ENCODE assay signal across 8 mouse cellular contexts in genomic region chr5:143817116-143817930, GRCm38 (mm10). TPM values are rescaled to one million over a fixed set of nuclear protein-coding genes. Genes with fewer than 3 reads are reported as not detected.
DNase-seq lines count a peak whose midpoint lies in the region; ATAC-seq and TF ChIP-seq lines count a peak whose summit lies in the region.

Gene Eif2ak1 (plus strand): TSS chr5:143817788.

- H3K4me1 ChIP-seq in erythroblast, embryonic 14.5 days (ENCODE audit: control insufficient read depth), result peaks cover 53% of the 10 kb centered on the region
- peaks cover 7% of the 10 kb centered on the region; the same call in 1 of the 2 replicates for H3K4me1 ChIP-seq in heart, embryonic 11.5 days (ENCODE audit: control insufficient read depth, insufficient read depth, low read length)
- H3K4me1 ChIP-seq in kidney, embryonic 16.5 days (ENCODE audit: insufficient read depth, low read length), result peaks cover 11% of the 10 kb centered on the region
- peaks cover 9% of the 10 kb centered on the region for H3K4me1 ChIP-seq in liver, adult 2 months (ENCODE audit: control insufficient read depth, insufficient read depth, low read length)

- H3K79me2 ChIP-seq in C2C12 (ENCODE audit: control insufficient read depth, insufficient read depth) (peaks cover 36% of the 10 kb centered on the region), myocyte (ENCODE audit: control insufficient read depth, insufficient read depth) (peaks cover 26% of the 10 kb centered on the region)
- H3K79me2 ChIP-seq in liver, adult 2 months (ENCODE audit: control insufficient read depth, insufficient read depth, low read length), result peaks cover 21% of the 10 kb centered on the region; the same call in 1 of the 2 replicates

- H3K4me3 ChIP-seq in C2C12 (ENCODE audit: insufficient read depth, poor library complexity, severe bottlenecking), result peak within 1 kb of the TSS; percentile 71
- peak within 1 kb of the TSS; percentile 87 for H3K4me3 ChIP-seq in erythroblast, embryonic 14.5 days (replicated peaks)
- peak within 1 kb of the TSS; percentile 93 for H3K4me3 ChIP-seq in heart, embryonic 11.5 days (ENCODE audit: low read depth, low read length)
- H3K4me3 ChIP-seq in kidney, embryonic 16.5 days (ENCODE audit: low read length), result peak within 1 kb of the TSS; percentile 83
- H3K4me3 ChIP-seq in liver, adult 2 months (ENCODE audit: insufficient read depth, low read depth, low read length), result peak within 1 kb of the TSS; percentile 87
- H3K4me3 ChIP-seq in myocyte, result peak within 1 kb of the TSS; percentile 54

- H3K79me3 ChIP-seq in C2C12 (ENCODE audit: low read depth), result peaks cover 16% of the 10 kb centered on the region

- peak; percentile 97 for ATAC-seq in heart, embryonic 11.5 days (replicated peaks; ENCODE audit: insufficient number of reproducible peaks, low FRiP score, low TSS enrichment)
- ATAC-seq in kidney, embryonic 16.5 days (ENCODE audit: low FRiP score, low TSS enrichment), result peak; percentile 99

- DNase-seq in brain, embryonic 14.5 days (ENCODE audit: low read depth), result peak; percentile 98
- peak; percentile 81 for DNase-seq in liver, adult 2 months (ENCODE audit: extremely low read depth, low read depth, low spot score)
- peak; percentile 96 for DNase-seq in splenic B cell, adult 2 months (ENCODE audit: low read depth, low spot score)

- H3K9ac ChIP-seq in heart, embryonic 11.5 days (ENCODE audit: low read depth, low read length), result peak within 1 kb of the TSS; percentile 88
- peak within 1 kb of the TSS; percentile 83 for H3K9ac ChIP-seq in kidney, embryonic 16.5 days (replicated peaks; ENCODE audit: low read length)
- peak within 1 kb of the TSS; percentile 92 for H3K9ac ChIP-seq in liver, adult 2 months (ENCODE audit: low read depth, low read length)

- peak; percentile 56; the same call in 1 of the 2 replicates for TF ChIP-seq POLR2A in brain, embryonic 14.5 days (IDR thresholded peaks at IDR 0.05; ENCODE audit: borderline replicate concordance, extremely low read depth, insufficient read depth, insufficient read length, poor library complexity, severe bottlenecking)
- TF ChIP-seq POLR2A in liver, adult 2 months (IDR thresholded peaks at IDR 0.05; ENCODE audit: extremely low read depth, insufficient read depth, low read length), result peak; percentile 17
- TF ChIP-seq POLR2A in myocyte (IDR thresholded peaks at IDR 0.05; ENCODE audit: insufficient read length, low read depth), result peak; percentile 96

- under 1% methylated on average over 37 of the region's 37 CpGs for WGBS in heart, embryonic 11.5 days (ENCODE audit: insufficient replicate concordance)
- WGBS in kidney, embryonic 16.5 days, result under 1% methylated on average over 37 of the region's 37 CpGs
- WGBS in liver, adult 2 months, result 1% methylated on average over 37 of the region's 37 CpGs

- H3K9me3 ChIP-seq in erythroblast, embryonic 14.5 days (ENCODE audit: control insufficient read depth, low read length), result no peaks in the 10 kb centered on the region
- no peaks in the 10 kb centered on the region for H3K9me3 ChIP-seq in heart, embryonic 11.5 days (replicated peaks; ENCODE audit: control insufficient read depth, low read length)
- no peaks in the 10 kb centered on the region for H3K9me3 ChIP-seq in kidney, embryonic 16.5 days (ENCODE audit: low read length)

- peak within 1 kb of the TSS; percentile 86 for H3K4me2 ChIP-seq in heart, embryonic 11.5 days
- H3K4me2 ChIP-seq in kidney, embryonic 16.5 days (replicated peaks; ENCODE audit: low read depth, low read length), result peak within 1 kb of the TSS; percentile 86
- H3K4me2 ChIP-seq in myocyte (ENCODE audit: low read depth), result peak within 1 kb of the TSS; percentile 95

- H3ac ChIP-seq in C2C12 (ENCODE audit: control insufficient read depth, insufficient read length, low read depth), result peak within 1 kb of the TSS; percentile 98
- peak within 1 kb of the TSS; percentile 60 for H3ac ChIP-seq in myocyte (ENCODE audit: control insufficient read depth, insufficient read length)

- peak within 1 kb of the TSS; percentile 62 for H3K27ac ChIP-seq in heart, embryonic 11.5 days (ENCODE audit: low read depth, low read length)
- H3K27ac ChIP-seq in kidney, embryonic 16.5 days (ENCODE audit: low read length), result peak within 1 kb of the TSS; percentile 84
- peak within 1 kb of the TSS; percentile 91 for H3K27ac ChIP-seq in liver, adult 2 months (replicated peaks; ENCODE audit: insufficient read depth, low read depth, low read length)

- H3K36me3 ChIP-seq in C2C12 (ENCODE audit: control insufficient read depth, insufficient read depth), result no peaks in the 10 kb centered on the region
- H3K36me3 ChIP-seq in erythroblast, embryonic 14.5 days (ENCODE audit: control insufficient read depth), result peaks cover 26% of the 10 kb centered on the region
- H3K36me3 ChIP-seq in heart, embryonic 11.5 days (ENCODE audit: control insufficient read depth, insufficient read depth, low read length), result no peaks in the 10 kb centered on the region
- no peaks in the 10 kb centered on the region for H3K36me3 ChIP-seq in kidney, embryonic 16.5 days (ENCODE audit: insufficient read depth, low read length)
- no peaks in the 10 kb centered on the region for H3K36me3 ChIP-seq in liver, adult 2 months (ENCODE audit: control insufficient read depth, insufficient read depth, low read length)
- H3K36me3 ChIP-seq in myocyte (ENCODE audit: control insufficient read depth, insufficient read depth), result no peaks in the 10 kb centered on the region
- no peaks in the 10 kb centered on the region for H3K36me3 ChIP-seq in splenic B cell, adult 2 months (ENCODE audit: control insufficient read depth, insufficient read depth, low read length, poor library complexity, severe bottlenecking)

- no peaks in the 10 kb centered on the region for H3K27me3 ChIP-seq in C2C12 (ENCODE audit: control insufficient read depth, insufficient read depth, insufficient read length)
- H3K27me3 ChIP-seq in erythroblast, embryonic 14.5 days (ENCODE audit: control insufficient read depth), result no peaks in the 10 kb centered on the region; the same call in 1 of the 2 replicates
- H3K27me3 ChIP-seq in heart, embryonic 11.5 days (ENCODE audit: control insufficient read depth, insufficient read depth, low read length), result no peaks in the 10 kb centered on the region
- H3K27me3 ChIP-seq in kidney, embryonic 16.5 days (ENCODE audit: insufficient read depth, low read length), result no peaks in the 10 kb centered on the region
- H3K27me3 ChIP-seq in liver, adult 2 months (ENCODE audit: control insufficient read depth, insufficient read depth, low read length), result no peaks in the 10 kb centered on the region
- H3K27me3 ChIP-seq in myocyte (ENCODE audit: control insufficient read depth, insufficient read depth, insufficient read length), result no peaks in the 10 kb centered on the region
- no peaks in the 10 kb centered on the region for H3K27me3 ChIP-seq in splenic B cell, adult 2 months (ENCODE audit: control insufficient read depth, insufficient read depth, low read length, poor library complexity, severe bottlenecking)

- no peak for TF ChIP-seq CTCF in C2C12 (IDR thresholded peaks at IDR 0.05; ENCODE audit: control insufficient read depth, insufficient read depth, insufficient read length)
- TF ChIP-seq CTCF in brain, embryonic 14.5 days (IDR thresholded peaks at IDR 0.05; ENCODE audit: borderline replicate concordance, extremely low read depth, insufficient read depth, insufficient read length), result peak; percentile 50; the same call in 1 of the 2 replicates
- TF ChIP-seq CTCF in liver, adult 2 months (IDR thresholded peaks at IDR 0.05; ENCODE audit: low read depth, low read length), result peak; percentile 21; the same call in 1 of the 2 replicates

TF ChIP-seq in C2C12, 6 proteins besides CTCF, POLR2A, EP300 and RAD21:
- peak; percentile 88 for TF ChIP-seq MAX (IDR thresholded peaks at IDR 0.05)
- no peak for TF ChIP-seq MYOG (IDR thresholded peaks at IDR 0.05; ENCODE audit: control insufficient read depth, extremely low read depth, insufficient read length)

TF ChIP-seq in myocyte, 11 proteins besides CTCF, POLR2A, EP300 and RAD21:
- TF ChIP-seq MYOG (IDR thresholded peaks at IDR 0.05; ENCODE audit: control insufficient read depth in 1 of 3, insufficient read depth in 1 of 3, insufficient read length in 2 of 3, low read depth in 2 of 3) (no peak), SRF (IDR thresholded peaks at IDR 0.05; ENCODE audit: control insufficient read depth, insufficient read length, low read depth) (peak; percentile 8), POLR2AphosphoS2 (IDR thresholded peaks at IDR 0.05; ENCODE audit: insufficient read length, low read depth) (peak; percentile 73)

RNA-seq across cellular contexts. Expression of gene Eif2ak1, which starts in this region (rescaled TPM):
- polyA plus RNA-seq in C2C12 (2012; fragmentation: generic; extraction: Trizol), result 13.9 TPM
- polyA plus RNA-seq in brain, embryonic 14.5 days (2012; rRNA removed), result 26.1 and 31.8 TPM in 2 replicates
- polyA plus RNA-seq in erythroblast, embryonic 14.5 days (2012), result 14.4 and 16.3 TPM in 2 replicates
- polyA plus RNA-seq in heart, embryonic 11.5 days (2014; fragmentation: Nextera tagmentation; extraction: Ambion mirVana), result 40.9 and 41.6 TPM in 2 replicates
- 41.5 and 44.3 TPM in 2 replicates for polyA plus RNA-seq in kidney, embryonic 16.5 days (2015; fragmentation: Nextera tagmentation; extraction: Ambion mirVana)
- total RNA-seq in liver, adult 2 months (2014; rRNA removed), result 11.1 and 13.2 TPM in 2 replicates
- polyA plus RNA-seq in liver, adult 2 months (2012; rRNA removed), result 13.1 and 14.0 TPM in 2 replicates
- polyA plus RNA-seq in myocyte (2012; fragmentation: generic; extraction: Trizol), result 17.0 TPM

Comparison
In these comparisons a context has a peak if more than half of its experiments do, and no peak if none do; other contexts are left out.
1. Peak in every context shown above with its lines: DNase-seq, ATAC-seq, H3K4me3 ChIP-seq and H3K27ac ChIP-seq.
2. POLR2A ChIP-seq: peak in every context shown above with its lines; median percentile 96 in myocyte; 56 in brain, embryonic 14.5 days; 17 in liver, adult 2 months.